Mouse (Mus musculus) forebrain, embryonic 12.5 days (tissue): ENCODE results near the gene Limk2. TPM values are rescaled to one million over a fixed set of nuclear protein-coding genes. Genes with fewer than 3 reads are reported as not detected.

Source experiments
- ATAC-seq: fragments of 200-750 bp; cut with Nextera tagmentation; 2 replicates; pipeline ENCODE4 v1.8.0; 2017; ENCODE audit warnings: moderate TSS enrichment; ENCODE audit not compliant: low FRiP score
- H3K27ac ChIP-seq: fragments of 300-500 bp; sonication (generic); 2 replicates; pipeline ENCODE4 v1.5.1; 2016; ENCODE audit warnings: mild to moderate bottlenecking
- H3K27me3 ChIP-seq: fragments of 300-500 bp; sonication (generic); 2 replicates; pipeline ENCODE4 v1.6.1; 2016; ENCODE audit warnings: mild to moderate bottlenecking
- H3K36me3 ChIP-seq: fragments of 300-500 bp; sonication (generic); replicated peaks from 2 replicates; pipeline ENCODE4 v1.6.1; 2016; ENCODE audit warnings: mild to moderate bottlenecking
- H3K4me1 ChIP-seq: fragments of 300-500 bp; sonication (generic); 2 replicates; pipeline ENCODE4 v1.6.1; 2016
- H3K4me2 ChIP-seq: fragments of 300-500 bp; sonication (generic); 2 replicates; pipeline ENCODE4 v1.6.1; 2016; ENCODE audit warnings: mild to moderate bottlenecking, moderate library complexity
- H3K4me3 ChIP-seq: fragments of 300-500 bp; sonication (generic); replicated peaks from 2 replicates; pipeline ENCODE4 v1.5.1; 2016; ENCODE audit warnings: mild to moderate bottlenecking
- H3K9ac ChIP-seq: fragments of 300-500 bp; sonication (generic); 2 replicates; pipeline ENCODE4 v1.6.1; 2016; ENCODE audit warnings: mild to moderate bottlenecking
- H3K9me3 ChIP-seq: fragments of 300-500 bp; sonication (generic); 2 replicates; pipeline ENCODE4 v1.6.1; 2016
- WGBS: fragments of 180-500 bp; shearing (Covaris S2); methylation state at CpG from one replicate; pipeline ENCODE4 v1.1.7; 2016; 5-methylcytosine and 5-hydroxymethylcytosine counted together
- polyA plus RNA-seq: library from polyadenylated mRNA; unstranded; fragments of >200 nt; fragmentation: Nextera tagmentation; extraction: Ambion mirVana; gene quantifications from 2 replicates; pipeline ENCODE4 v1.2.1, GENCODE M21; 2016

Gene Limk2
- polyA plus RNA-seq, 1 experiment from 2014 or later: 79.4 TPM

DNA sequence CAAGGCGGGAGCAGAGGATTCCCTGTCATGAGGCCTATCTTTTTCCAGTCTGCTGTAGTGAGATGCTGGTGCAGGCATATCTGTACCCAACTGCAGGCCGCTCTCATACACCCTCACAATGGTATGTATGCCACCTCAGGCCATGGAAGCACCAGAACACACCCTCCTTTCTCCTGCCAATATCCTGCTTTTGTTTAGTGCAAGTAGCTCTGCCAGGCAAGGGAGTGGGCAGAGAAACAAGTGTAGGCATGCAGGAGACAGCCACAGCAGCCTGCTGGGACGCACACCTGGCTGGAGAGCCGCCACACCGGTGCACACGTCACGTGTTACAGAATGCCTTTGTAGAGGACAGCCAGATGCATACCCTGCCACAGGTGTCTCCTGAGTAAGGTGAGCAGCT, 42.6 kb downstream of the Limk2 start:
- 92% methylated on average over 7 of the region's 7 CpGs for WGBS
- no peak for ATAC-seq
- Histone ChIP-seq H3K27ac (no peak overlapping the region), H3K9me3 (peaks cover 4% of the 10 kb centered on the region), H3K4me2 (no peak overlapping the region), H3K9ac (no peak overlapping the region), H3K36me3 (peaks cover 3% of the 10 kb centered on the region; the same call in 1 of the 2 replicates), H3K27me3 (no peaks in the 10 kb centered on the region), H3K4me3 (no peak overlapping the region), H3K4me1 (peaks cover 26% of the 10 kb centered on the region)

DNA sequence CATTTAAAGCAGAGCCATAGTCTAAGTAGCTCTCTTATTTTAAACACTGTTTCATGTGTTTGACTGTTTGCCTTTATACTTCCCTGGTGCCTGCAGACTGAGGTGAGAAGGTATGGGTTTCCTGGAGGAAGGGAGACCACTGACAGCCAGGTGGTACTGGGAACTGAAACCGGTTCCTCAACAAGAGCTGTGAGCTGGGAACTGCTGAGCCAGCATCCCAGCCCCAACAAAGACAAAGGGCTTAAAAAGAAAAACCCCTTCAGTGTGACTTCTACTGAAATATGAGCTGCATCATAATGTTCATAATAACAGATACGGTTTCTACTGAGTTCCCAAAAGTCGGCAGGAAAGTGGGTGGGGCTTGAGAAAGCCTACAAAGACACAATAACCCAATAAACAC, 46.1 kb downstream of the Limk2 start:
- Histone ChIP-seq H3K36me3 (peaks cover 29% of the 10 kb centered on the region), H3K27me3 (no peaks in the 10 kb centered on the region), H3K4me3 (no peak overlapping the region), H3K9me3 (peaks cover 4% of the 10 kb centered on the region), H3K4me2 (no peak overlapping the region), H3K4me1 (no peaks in the 10 kb centered on the region), H3K9ac (no peak overlapping the region), H3K27ac (no peak overlapping the region)
- 89% methylated on average over 3 of the region's 3 CpGs for WGBS
- no peak for ATAC-seq

DNA sequence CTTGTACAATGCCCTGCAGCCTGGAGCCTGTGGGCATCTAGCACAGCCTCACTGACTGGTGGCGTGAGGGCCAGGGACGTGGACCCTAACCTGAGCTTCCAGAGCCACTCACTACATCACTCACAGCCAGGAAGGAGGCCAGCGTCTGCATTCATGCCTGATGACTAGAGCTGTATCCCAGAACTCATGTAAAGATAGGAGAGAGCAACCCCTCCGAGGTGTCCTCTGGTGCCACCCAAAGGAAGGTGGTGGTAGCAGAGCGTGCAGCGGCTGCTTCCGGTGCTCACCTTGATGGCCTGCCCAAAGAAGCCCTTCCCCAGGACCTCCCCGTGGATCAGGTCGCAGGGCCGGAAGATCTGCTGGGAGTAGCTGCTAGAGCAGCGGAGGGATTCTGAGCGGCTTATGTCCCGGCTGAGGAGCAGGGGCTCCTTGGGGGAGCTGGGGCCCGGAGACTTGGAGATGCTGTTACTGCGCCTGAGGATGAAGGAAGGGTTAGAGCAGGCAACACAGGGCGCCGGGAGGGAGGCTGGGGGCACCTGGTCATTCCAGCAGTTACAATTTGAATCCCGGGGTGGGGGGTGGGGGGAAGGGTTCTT, 55.9 kb downstream of the Limk2 start:
- no peak for ATAC-seq

DNA sequence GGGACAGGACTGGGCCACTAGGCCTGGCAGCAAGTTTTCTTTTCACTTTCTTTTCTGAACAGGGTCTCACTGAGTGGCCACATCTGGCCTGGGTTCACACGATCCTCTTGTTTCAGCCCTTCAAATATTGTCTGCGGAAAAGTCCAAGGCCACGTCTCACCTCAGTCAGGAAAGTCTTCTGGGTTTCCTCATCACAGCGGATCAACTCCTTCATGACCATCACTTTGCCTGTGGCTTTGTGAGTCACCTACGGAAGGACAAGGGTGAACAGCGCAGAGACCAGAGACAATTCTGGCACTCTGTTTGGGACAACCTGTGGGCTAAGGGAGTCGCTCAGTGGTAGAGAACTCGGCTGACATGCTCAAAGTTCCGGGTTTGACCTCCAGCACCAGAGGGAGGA, 56.9 kb downstream of the Limk2 start:
- no peak overlapping the region for H3K27ac ChIP-seq
- H3K36me3 ChIP-seq: peaks cover 70% of the 10 kb centered on the region

More for the DNA sequence above, 55.9 kb downstream of the Limk2 start:
- H3K9me3 ChIP-seq: no peaks in the 10 kb centered on the region
- H3K36me3 ChIP-seq: peaks cover 71% of the 10 kb centered on the region
- no peak overlapping the region for H3K4me3 ChIP-seq
- no peak overlapping the region for H3K4me2 ChIP-seq
- WGBS: 45% methylated on average over 18 of the region's 18 CpGs
- H3K9ac ChIP-seq: no peak overlapping the region
- peaks cover 12% of the 10 kb centered on the region for H3K4me1 ChIP-seq
- no peak overlapping the region for H3K27ac ChIP-seq
- H3K27me3 ChIP-seq: no peaks in the 10 kb centered on the region

DNA sequence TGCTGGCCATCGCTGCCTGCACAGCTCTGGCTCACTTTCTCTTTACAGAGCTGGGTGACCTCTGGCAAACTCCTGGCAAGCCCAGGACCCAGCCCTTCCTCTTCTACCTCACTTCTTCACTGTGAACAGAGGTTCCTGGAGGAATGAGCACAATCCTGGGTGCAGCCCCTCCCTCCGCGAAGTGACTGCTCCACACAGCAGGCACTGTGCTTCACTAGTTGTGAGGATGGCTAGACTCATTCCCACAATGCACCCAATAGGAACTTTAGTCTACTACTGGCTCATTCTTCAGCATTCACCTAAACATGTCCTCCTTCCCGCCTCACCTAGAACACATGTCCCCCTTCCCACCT, 59.7 kb downstream of the Limk2 start:
- ATAC-seq: no peak
- Histone ChIP-seq H3K4me1 (peaks cover 19% of the 10 kb centered on the region), H3K27ac (no peak overlapping the region), H3K9ac (peak overlapping the region; percentile 25; the same call in 1 of the 2 replicates), H3K4me3 (no peak overlapping the region), H3K4me2 (no peak overlapping the region), H3K9me3 (no peaks in the 10 kb centered on the region), H3K36me3 (peaks cover 79% of the 10 kb centered on the region), H3K27me3 (no peaks in the 10 kb centered on the region)
- 96% methylated on average over 4 of the region's 4 CpGs for WGBS

More for the DNA sequence above, 56.9 kb downstream of the Limk2 start:
- H3K4me3 ChIP-seq: no peak overlapping the region
- H3K9ac ChIP-seq: no peak overlapping the region
- no peak overlapping the region for H3K4me2 ChIP-seq
- H3K9me3 ChIP-seq: no peaks in the 10 kb centered on the region
- WGBS: 92% methylated on average over 9 of the region's 9 CpGs
- peaks cover 19% of the 10 kb centered on the region for H3K4me1 ChIP-seq
- no peaks in the 10 kb centered on the region for H3K27me3 ChIP-seq
- ATAC-seq: no peak

DNA sequence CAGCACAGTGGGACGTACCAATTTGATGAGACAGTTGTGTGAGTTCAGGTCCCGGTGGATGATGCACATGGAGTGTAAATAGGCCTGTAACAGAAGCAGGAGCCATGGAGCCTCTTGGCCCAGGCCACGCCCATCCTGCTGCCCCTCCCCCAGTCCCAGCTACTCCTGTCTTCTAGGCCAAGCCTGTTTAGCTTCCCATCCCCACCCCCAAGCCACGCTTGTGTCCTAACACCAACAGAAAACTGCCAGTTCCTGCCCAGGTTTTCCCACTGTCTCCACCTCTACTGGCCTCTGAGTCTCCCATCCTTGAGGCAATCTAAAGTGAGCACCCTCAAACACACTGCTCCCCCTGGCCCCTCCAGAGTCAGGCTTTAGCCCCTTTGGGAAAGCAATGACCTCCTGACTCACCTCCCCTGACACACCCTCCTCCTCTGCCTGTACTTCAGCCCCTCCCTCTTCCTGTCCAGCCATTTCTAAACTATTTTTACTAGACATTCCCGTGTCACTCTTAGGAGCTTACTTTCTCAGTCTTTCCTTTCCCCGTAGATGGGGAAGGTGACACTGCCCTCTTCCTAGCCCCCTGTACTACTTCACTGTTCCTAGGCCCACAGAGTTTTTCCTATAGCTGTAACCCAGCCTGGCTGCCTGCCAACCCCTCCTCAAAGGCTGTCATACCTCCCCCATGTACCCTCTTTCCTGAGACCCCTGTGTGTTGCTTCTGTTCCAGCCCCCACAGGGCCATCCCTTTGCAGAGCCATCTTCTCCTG, 60.2 kb downstream of the Limk2 start:
- peaks cover 19% of the 10 kb centered on the region for H3K4me1 ChIP-seq
- H3K27me3 ChIP-seq: no peaks in the 10 kb centered on the region
- H3K9ac ChIP-seq: peak overlapping the region; percentile 25; the same call in 1 of the 2 replicates
- peak; percentile 18; the same call in 1 of the 2 replicates for ATAC-seq
- H3K36me3 ChIP-seq: peaks cover 81% of the 10 kb centered on the region
- H3K4me3 ChIP-seq: no peak overlapping the region
- no peaks in the 10 kb centered on the region for H3K9me3 ChIP-seq
- H3K4me2 ChIP-seq: no peak overlapping the region
- H3K27ac ChIP-seq: no peak overlapping the region
- WGBS: 34% methylated on average over 6 of the region's 6 CpGs

DNA sequence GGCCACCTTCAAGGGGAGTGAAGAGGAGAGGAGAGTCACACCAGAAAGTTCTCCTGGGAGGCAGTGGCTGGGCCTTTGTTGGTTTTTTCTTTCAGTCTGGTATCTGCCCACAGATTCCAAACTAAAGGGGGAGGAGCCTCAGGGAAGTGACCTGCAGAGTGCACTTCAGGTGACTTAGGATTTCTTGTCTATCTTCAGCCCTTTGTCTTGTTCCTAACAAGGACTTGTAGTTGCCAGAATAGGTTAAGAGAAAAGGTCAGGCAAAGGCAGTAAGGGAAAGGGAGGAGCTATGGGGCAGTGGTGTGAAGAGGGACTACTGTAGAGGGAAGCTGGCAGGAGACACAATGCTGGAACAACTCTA, 61.2 kb downstream of the Limk2 start:
- Histone ChIP-seq H3K9ac (no peak overlapping the region), H3K27ac (0 out of 2 replicates have a peak overlapping the region, but pooled peaks have one; percentile 5), H3K9me3 (no peaks in the 10 kb centered on the region), H3K27me3 (no peaks in the 10 kb centered on the region), H3K4me2 (no peak overlapping the region), H3K4me3 (no peak overlapping the region), H3K4me1 (peaks cover 19% of the 10 kb centered on the region), H3K36me3 (peaks cover 75% of the 10 kb centered on the region)
- ATAC-seq: no peak

DNA sequence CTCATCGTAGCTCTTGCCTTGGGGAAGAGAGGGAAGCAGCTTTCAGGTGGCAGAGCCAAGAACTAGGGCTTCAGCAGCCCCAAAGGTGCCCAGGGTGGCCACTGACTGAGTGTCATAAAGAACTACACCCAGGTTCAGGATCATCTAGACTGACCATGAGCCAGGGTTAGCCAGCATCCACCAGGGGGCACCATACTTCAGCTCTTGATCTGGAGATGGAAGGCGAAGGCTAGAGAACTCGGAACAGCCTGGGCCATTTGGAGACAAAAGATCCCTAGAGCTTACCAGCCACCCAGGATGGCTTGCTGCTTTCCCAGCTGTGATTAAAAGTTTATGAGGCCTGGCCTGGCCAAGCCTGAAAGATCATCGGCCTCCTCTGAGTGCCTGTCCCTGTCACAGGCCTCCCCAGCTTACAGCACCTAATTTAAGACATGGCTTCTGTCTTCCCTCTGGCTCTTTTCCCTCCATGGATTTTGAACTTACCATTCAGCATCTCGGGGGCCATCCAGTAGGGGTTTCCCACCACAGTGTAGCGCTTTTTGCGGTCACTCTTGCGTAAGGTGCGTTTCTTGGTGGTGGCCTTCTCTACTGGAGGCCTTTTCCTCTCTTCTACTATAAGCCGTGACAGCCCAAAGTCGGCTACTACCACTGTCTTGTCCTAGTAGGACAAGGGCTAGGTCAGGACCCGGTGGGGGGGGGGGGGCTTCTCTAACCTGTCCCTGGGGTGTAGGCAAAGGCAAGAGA, 61.7 kb downstream of the Limk2 start:
- Histone ChIP-seq H3K4me1 (peaks cover 19% of the 10 kb centered on the region), H3K9ac (no peak overlapping the region), H3K36me3 (peaks cover 74% of the 10 kb centered on the region), H3K4me3 (no peak overlapping the region), H3K4me2 (no peak overlapping the region), H3K27ac (0 out of 2 replicates have a peak overlapping the region, but pooled peaks have one; percentile 5), H3K9me3 (no peaks in the 10 kb centered on the region), H3K27me3 (no peaks in the 10 kb centered on the region)
- WGBS: 62% methylated on average over 12 of the region's 12 CpGs
- ATAC-seq: peak; percentile 69; the same call in 1 of the 2 replicates

DNA sequence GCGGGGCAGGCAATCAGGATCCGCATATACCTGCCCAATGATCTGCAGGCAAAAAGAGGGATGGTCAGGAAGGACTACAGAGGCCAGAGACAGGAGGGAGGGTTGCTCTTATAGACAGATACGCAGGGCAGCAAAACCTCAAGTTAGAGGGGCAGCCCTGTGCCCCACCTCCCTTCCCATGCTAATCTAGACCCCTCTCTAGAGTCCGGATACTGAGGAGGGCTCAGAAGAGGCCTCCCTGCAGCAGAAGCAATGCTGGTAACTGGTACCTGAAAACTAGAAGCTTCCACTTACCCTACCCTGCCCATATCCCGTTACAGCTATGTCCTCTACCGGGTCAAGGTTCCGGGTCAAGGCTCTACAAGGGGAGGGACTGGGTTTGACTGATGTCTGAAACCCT, 62.6 kb downstream of the Limk2 start:
- no peak overlapping the region for H3K27ac ChIP-seq
- H3K4me3 ChIP-seq: no peak overlapping the region
- no peak overlapping the region for H3K9ac ChIP-seq
- no peaks in the 10 kb centered on the region for H3K27me3 ChIP-seq
- no peak overlapping the region for H3K4me2 ChIP-seq
- H3K4me1 ChIP-seq: peaks cover 19% of the 10 kb centered on the region
- WGBS: 96% methylated on average over 7 of the region's 7 CpGs
- ATAC-seq: no peak
- peaks cover 75% of the 10 kb centered on the region for H3K36me3 ChIP-seq
- H3K9me3 ChIP-seq: no peaks in the 10 kb centered on the region

DNA sequence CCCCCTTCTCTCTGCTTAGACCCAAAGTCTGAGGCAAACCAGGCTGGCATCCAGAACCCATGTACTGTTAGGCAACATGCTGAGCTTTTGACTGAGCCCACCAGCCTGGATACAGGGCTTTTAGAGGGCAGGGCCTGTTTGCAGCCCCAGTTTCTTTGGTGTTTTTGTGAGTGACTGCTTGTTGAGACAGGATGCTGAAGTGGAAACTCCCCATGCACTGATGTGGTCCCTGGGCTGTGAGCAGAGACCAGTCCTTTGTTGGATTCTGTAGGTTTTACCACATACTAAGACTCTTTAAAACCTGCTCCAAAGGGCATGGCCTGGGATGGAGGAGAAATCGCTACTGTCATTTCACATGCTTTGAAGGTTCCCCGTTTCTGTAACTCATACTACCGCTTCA, 64.1 kb downstream of the Limk2 start:
- H3K36me3 ChIP-seq: peaks cover 62% of the 10 kb centered on the region
- H3K4me2 ChIP-seq: no peak overlapping the region
- no peak overlapping the region for H3K27ac ChIP-seq
- peaks cover 19% of the 10 kb centered on the region for H3K4me1 ChIP-seq
- 89% methylated on average over 3 of the region's 3 CpGs for WGBS
- no peak overlapping the region for H3K4me3 ChIP-seq
- no peak for ATAC-seq
- H3K9me3 ChIP-seq: no peaks in the 10 kb centered on the region
- H3K9ac ChIP-seq: no peak overlapping the region
- no peaks in the 10 kb centered on the region for H3K27me3 ChIP-seq

DNA sequence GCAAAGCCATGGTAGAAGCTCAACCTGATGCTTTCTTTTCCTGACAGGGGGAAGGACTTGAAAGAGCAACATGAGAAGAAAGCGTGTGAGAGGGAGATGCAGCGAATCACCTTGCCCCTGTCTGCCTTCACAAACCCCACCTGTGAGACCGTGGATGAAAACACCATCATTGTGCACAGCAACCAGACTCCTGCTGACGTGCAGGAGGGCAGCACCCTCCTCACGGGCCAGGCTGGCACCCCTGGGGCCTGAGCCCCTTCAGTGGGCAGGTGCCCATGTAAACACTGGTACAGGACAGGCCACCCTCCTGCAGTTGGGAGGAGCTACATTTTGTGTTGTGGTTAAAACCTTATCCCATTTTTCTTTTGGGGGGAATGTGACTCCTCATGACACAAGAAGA, 67.5 kb downstream of the Limk2 start:
- no peak overlapping the region for H3K9ac ChIP-seq
- H3K4me1 ChIP-seq: peaks cover 16% of the 10 kb centered on the region
- H3K4me2 ChIP-seq: no peak overlapping the region
- ATAC-seq: no peak
- no peaks in the 10 kb centered on the region for H3K9me3 ChIP-seq
- peaks cover 43% of the 10 kb centered on the region for H3K36me3 ChIP-seq
- no peaks in the 10 kb centered on the region for H3K27me3 ChIP-seq
- WGBS: 79% methylated on average over 5 of the region's 5 CpGs
- no peak overlapping the region for H3K27ac ChIP-seq
- H3K4me3 ChIP-seq: no peak overlapping the region

DNA sequence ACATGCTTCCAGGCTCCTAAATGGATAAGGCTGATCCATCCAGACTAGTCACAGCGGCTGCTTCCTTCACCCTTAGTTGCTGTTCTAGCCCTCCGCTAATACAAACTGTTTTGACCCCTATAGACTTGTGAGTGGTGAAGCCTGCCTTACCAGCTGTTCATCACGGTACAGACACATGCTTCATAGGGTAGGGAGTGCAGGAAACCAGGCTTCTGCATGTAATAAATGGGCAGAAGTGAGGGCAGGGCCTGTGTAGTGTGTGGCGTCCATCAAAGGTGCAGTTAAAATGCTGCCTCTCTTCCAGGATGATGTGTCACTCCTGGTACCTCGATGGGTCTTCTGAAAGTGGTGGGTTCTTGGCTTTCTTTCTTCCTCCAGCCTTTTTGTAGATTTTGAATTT, 71.0 kb downstream of the Limk2 start:
- 52% methylated on average over 5 of the region's 5 CpGs for WGBS
- Histone ChIP-seq H3K9ac (0 out of 2 replicates have a peak overlapping the region, but pooled peaks have one; percentile 7), H3K36me3 (peaks cover 12% of the 10 kb centered on the region), H3K4me3 (no peak overlapping the region), H3K4me1 (peaks cover 25% of the 10 kb centered on the region), H3K9me3 (no peaks in the 10 kb centered on the region), H3K27me3 (no peaks in the 10 kb centered on the region; the same call in 1 of the 2 replicates), H3K27ac (peak overlapping the region; percentile 83), H3K4me2 (no peak overlapping the region)
- 0 out of 2 replicates have a peak, but pooled peaks have one; percentile 34 for ATAC-seq
